Mouse (Mus musculus): ENCODE results near the gene Slc41a3.

DNA sequence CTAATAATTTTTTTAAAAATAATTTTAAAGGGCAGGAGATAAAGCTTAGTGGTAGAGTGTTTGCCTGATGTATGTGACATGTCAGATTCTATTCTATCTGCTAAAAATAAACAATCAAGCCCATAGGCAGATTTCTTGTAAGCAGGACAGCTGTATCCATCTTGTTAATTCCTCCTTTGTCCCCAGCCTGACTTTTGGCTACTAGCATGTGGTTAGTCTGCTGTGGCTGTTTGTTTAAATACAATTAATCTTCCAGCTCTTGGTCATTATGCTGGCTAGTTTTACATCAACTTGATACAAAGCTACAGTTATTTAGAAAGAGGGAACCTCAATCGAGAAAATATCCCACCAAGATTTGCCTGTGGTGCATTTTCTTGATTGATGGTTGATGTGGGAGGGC is 46.1 kb downstream of the Slc41a3 start:
- no peak for TF ChIP-seq MAX (IDR thresholded peaks at IDR 0.05; ENCODE audit: low read length)
- TF ChIP-seq CTCF (conservative IDR thresholded peaks at IDR 0.05 in 1 of 2, IDR thresholded peaks at IDR 0.05 in 1 of 2; ENCODE audit: low read depth in 2 of 2, low read length in 2 of 2), result no peak
- no peak for TF ChIP-seq PAX5 (IDR thresholded peaks at IDR 0.05; ENCODE audit: low read length)
- TF ChIP-seq E2F4 (IDR thresholded peaks at IDR 0.05; ENCODE audit: insufficient replicate concordance, low read depth, low read length), result no peak
- no peak for TF ChIP-seq POLR2A (IDR thresholded peaks at IDR 0.05; ENCODE audit: low read depth, low read length)
- no peak for TF ChIP-seq ZC3H11A (IDR thresholded peaks at IDR 0.05; ENCODE audit: low read depth, low read length)
- TF ChIP-seq SIN3A (IDR thresholded peaks at IDR 0.05; ENCODE audit: low read length), result no peak
- no peak for TF ChIP-seq MAFK (IDR thresholded peaks at IDR 0.05; ENCODE audit: insufficient replicate concordance, low read length)
- TF ChIP-seq TBP (conservative IDR thresholded peaks at IDR 0.05; ENCODE audit: low read depth, low read length), result no peak

Data from CH12.LX (cell line).